Mouse (Mus musculus): ENCODE data around the gene Fcrla.

GRCm38 (mm10) chr1:170976447-170976846 lies 49.1 kb upstream of the Fcrla start, which contains the start of gene Fcgr2b:
- TF ChIP-seq POLR2A (IDR thresholded peaks at IDR 0.05; ENCODE audit: low read depth, low read length), result no peak
- TF ChIP-seq CTCF (IDR thresholded peaks at IDR 0.05; ENCODE audit: extremely low read depth, insufficient read length, insufficient replicate concordance, low read depth, low read length), result no peak

All from small intestine, adult 2 months (tissue).